Mouse (Mus musculus): ENCODE measurements around the gene Higd1b. TPM values are rescaled to one million over a fixed set of nuclear protein-coding genes. Genes with fewer than 3 reads are reported as not detected.

Gene Higd1b
- 1.1 and 1.5 TPM in 2 replicates for polyA plus RNA-seq (2012; rRNA removed)

DNA sequence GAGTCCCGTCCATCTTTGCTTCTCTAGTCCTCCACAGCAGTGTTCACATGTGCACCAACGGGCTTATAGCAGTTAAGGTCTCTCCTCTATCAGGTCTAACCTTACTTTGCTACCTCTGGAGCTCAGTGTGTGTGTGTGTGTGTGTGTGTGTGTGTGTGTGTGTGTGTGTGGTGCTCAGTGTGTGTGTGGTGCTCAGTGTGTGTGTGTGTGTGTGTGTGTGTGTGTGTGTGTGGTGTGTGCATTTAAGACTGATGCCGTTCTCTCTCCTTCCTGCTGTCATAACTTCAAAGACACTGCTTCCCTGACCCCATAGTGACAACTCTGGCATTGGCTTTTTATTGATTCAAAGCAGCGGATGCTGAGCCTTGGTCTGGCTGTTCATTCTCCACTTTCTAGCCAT, at the start of gene Higd1b:
TSS of gene Higd1b (plus strand) at position 301 of the 400 bp plus-strand sequence.

DNA sequence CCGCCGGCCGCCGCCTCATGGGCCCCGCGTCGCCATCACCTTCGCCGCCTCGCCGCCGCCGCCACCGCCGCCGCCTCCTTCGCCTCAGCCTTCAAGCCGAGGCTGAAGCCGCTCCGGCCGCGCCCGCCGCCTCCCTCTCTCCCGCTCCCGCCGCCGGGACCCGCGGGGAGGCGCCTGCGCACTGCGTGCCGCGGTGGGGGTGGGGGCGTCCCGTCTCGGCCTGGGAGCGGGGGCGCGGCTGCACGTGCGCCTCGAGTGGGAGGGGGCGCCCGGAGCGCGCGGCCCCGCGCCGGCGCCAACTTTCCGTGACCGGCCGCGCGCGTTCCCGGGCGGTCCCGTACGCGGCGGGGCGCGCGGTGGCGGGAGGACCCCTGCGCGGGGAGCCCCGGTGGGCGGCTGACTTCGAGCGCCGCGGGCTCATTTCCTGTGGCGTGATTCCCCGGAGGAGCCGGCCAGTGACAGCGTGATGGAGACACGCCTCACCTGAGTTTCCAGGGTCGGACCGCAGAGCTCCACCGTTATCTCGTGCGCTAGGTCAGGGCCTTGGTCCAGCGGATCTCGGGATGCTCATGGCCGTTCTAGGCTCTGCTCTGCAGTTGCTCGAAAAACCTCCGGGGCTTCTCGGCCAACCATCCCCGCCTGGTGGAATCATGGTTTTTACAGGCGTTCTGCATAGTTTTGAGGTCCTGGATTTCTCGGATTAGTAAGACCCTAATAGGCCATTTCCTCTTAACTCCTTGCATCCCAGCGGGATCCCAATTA, 16.4 kb upstream of the Higd1b start, which contains the start of gene Gjc1:
TSS of gene Gjc1 (minus strand) at position 680 of the 762 bp plus-strand sequence.

DNA sequence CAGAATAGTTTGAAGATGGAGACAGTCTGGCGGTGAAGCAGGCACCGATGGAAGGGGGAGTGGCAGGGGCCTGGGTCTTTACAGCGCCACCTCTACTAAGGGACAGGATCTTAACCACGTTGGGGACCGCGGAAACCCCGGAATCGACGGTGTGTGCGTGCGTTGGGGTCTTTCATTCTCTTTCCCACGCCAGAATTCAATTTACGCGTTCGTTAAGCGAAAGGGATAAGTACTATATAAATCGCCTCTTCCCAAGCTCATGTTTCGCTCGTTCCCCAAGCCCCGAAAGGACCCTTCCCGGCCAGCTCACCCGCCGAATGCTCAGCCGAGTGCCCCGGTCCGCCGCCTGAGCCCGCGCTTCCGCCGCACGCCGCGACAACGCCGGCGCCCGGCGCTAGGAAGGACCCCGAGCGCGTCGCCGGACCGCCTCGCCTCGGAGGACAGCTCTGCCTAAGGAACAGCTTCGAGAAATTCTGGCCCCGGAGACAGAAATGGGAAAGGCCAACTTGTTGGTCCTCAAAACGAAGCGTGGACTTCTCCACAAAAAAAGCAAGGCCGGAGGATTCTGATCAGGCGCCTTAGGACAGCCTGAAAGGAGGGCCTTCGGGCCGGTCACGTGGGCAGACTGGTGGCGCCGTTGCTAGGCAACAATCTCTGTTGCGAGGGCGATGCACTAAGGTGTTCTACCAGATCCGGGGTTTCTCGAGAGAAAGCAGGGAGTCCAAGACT, 45.1 kb downstream of the Higd1b start, which contains the start of the genes Eftud2 and Ccdc103:
TSS of gene Eftud2 (minus strand) at position 401 of the 729 bp plus-strand sequence.
TSS of gene Ccdc103 (plus strand) at position 620 of the 729 bp plus-strand sequence.

DNA sequence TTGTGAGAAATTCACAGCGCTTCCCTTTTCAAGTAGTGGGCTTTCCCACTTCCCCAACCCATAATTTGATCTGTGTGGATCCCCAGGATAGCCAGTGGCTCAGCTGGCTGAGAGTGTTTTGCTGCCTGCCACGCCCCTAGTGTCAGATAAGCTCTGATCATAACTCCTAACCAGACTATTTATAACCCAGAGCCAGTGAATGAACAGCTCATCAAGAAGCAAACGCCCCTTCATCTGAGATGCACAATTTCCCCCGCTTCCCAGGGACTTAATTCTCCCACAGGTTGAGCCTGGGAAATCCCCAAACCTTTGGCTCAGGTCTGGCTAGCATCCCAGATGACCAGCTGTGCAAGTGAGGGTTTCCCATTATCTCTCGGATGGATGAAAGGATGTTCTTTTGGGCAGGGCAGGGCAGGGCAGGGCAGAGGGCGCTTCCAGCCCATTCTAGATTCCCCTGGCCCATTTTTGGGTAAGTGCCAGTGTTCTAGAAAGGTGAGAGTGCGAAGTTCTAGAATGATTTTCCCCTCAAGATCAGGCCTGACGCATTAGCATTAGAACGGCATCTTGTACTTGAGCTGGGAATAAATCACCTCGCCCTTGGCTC, 49.1 kb downstream of the Higd1b start, which contains the start of gene Fam187a:
TSS of gene Fam187a (plus strand) at position 554 of the 604 bp plus-strand sequence.

Other genes with a start within 250 kb of the Higd1b start
- 17.6 and 24.3 TPM in 2 replicates for gene Fzd2, start 231.5 kb upstream of the Higd1b start, polyA plus RNA-seq (2012; rRNA removed)
- not detected in 2 replicates for gene Meioc, start 172.1 kb upstream of the Higd1b start, polyA plus RNA-seq (2012; rRNA removed)
- 1.0 and 1.1 TPM in 2 replicates for gene Ccdc43, start 138.1 kb upstream of the Higd1b start, polyA plus RNA-seq (2012; rRNA removed)
- 3.3 and 6.8 TPM in 2 replicates for gene Adam11, start 74.4 kb upstream of the Higd1b start, polyA plus RNA-seq (2012; rRNA removed)
- 1.1 and 1.4 TPM in 2 replicates for gene Gjc1, start 16.1 kb upstream of the Higd1b start, polyA plus RNA-seq (2012; rRNA removed)
- gene Eftud2, start 45.1 kb downstream of the Higd1b start, polyA plus RNA-seq (2012; rRNA removed): 79.4 and 84.6 TPM in 2 replicates
- gene Ccdc103, start 45.4 kb downstream of the Higd1b start, polyA plus RNA-seq (2012; rRNA removed): 0.21 TPM in 1 of 2 replicates, not detected in the other
- gene Fam187a, start 49.3 kb downstream of the Higd1b start, polyA plus RNA-seq (2012; rRNA removed): not detected in 2 replicates
- gene Gfap, start 65.1 kb downstream of the Higd1b start, polyA plus RNA-seq (2012; rRNA removed): 1.6 and 2.5 TPM in 2 replicates
- gene Kif18b, start 89.3 kb downstream of the Higd1b start, polyA plus RNA-seq (2012; rRNA removed): 1.7 and 2.3 TPM in 2 replicates
- 1.0 and 2.7 TPM in 2 replicates for gene C1ql1, start 110.8 kb downstream of the Higd1b start, polyA plus RNA-seq (2012; rRNA removed)
- gene Nmt1, start 192.3 kb downstream of the Higd1b start, polyA plus RNA-seq (2012; rRNA removed): 4.6 and 5.0 TPM in 2 replicates
- gene Dcakd, start 192.5 kb downstream of the Higd1b start, polyA plus RNA-seq (2012; rRNA removed): 32.2 and 34.9 TPM in 2 replicates